Mouse (Mus musculus): Measurements from ENCODE around the gene Mgat4c.
"Not testable (repeated sequence)": the region's sequence is repeated elsewhere in the genome, so short reads cannot be mapped to it uniquely, and the experiment has no call there.

Gene Mgat4c

GRCm38 (mm10) chr10:102127340-102127739 is 446.1 kb downstream of the Mgat4c start:
- DNase-seq (ENCODE audit: low read depth, low spot score): no peak

DNA sequence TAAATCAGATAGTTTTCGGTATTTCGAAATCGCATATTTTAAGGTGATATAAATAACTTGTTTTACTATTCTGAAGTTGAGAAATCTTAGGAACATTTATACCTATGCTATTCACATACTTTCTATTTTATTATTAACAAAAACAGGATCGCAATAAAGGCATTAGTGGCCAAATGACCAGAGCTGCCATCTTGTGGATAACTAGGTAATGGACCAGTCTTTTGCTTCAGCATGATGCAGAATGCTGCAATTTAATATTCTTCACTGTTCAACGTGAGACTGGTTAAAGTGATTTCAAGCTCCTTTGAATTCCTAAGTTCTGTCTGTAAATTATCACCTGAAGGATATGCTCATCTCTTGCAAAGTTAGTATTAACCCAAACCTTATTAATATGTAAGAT is 473.6 kb downstream of the Mgat4c start:
- DNase-seq (ENCODE audit: low read depth, low spot score): no peak

DNA sequence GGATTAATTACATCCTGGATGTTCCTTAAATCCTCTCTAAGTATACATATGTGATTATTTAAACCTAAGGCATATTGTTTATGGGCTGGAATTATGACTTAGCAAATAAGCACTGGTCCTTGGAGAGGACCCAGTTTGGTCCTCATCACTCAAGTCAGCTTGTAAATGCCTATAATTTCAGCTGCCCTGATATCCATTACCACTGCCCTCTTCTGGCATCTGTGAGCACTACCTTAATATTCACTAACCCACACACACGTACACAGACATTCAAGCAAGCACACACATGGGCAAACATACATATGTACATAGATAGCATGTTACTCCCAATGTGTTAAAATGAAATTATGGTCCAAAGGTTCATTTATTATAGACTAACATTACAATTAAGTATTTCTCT is 474.6 kb downstream of the Mgat4c start:
- DNase-seq (ENCODE audit: low read depth, low spot score): no peak

- DNase-seq (ENCODE audit: low read depth, low spot score): no peak
Observed at GRCm38 (mm10) chr10:102158809-102159208, 477.5 kb downstream of the Mgat4c start.

- DNase-seq (ENCODE audit: low read depth, low spot score): no peak
Observed at GRCm38 (mm10) chr10:102184726-102185125, 503.4 kb downstream of the Mgat4c start.

GRCm38 (mm10) chr10:102191646-102192045 is 510.4 kb downstream of the Mgat4c start:
- no peak for DNase-seq (ENCODE audit: low read depth, low spot score)

GRCm38 (mm10) chr10:102196850-102197249 is 515.6 kb downstream of the Mgat4c start:
- no peak for DNase-seq (ENCODE audit: low read depth, low spot score)

- DNase-seq (ENCODE audit: low read depth, low spot score): no peak
Observed at GRCm38 (mm10) chr10:102238558-102239211, 557.4 kb downstream of the Mgat4c start.

DNA sequence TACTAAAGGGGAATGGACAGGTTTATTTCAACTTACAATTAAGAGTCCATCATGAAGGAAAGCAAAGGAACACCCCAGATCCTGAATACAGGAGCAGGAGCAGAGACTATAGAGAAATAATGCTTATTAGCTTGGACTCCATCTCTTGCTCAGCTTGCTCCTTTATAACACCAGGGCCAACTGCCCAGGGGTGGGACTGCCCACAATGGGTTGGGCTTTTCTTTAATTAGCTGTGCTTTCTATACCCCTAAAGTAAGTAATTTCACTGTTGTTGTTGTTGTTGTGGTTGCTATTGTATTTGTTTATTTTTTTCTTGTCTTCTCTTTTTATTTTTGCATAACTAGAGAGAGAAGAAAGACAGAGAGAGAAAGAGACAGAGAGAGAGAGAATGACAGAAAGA is 562.6 kb downstream of the Mgat4c start:
- no peak for DNase-seq (ENCODE audit: low read depth, low spot score)

- no peak for DNase-seq (ENCODE audit: low read depth, low spot score)
Observed at GRCm38 (mm10) chr10:102244601-102245000, 563.3 kb downstream of the Mgat4c start.

DNA sequence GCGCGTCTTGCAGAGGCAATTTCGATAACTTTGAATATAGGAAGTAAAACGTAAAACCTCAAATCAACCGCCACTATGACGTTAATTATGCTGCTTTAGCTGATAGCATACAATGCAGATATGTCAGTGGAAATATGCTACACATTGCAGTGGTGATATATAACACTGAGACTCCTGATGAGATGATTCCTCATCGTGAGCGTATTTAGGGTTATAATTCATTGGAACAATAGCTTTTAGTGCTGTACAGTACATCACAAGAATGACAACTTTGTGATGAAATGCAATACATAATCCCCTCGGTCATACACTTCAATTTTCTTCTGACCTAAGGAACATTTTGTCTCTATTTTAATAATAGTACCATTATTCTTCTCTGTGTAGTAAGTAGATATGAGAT is 564.0 kb downstream of the Mgat4c start:
- DNase-seq (ENCODE audit: low read depth, low spot score): no peak

DNA sequence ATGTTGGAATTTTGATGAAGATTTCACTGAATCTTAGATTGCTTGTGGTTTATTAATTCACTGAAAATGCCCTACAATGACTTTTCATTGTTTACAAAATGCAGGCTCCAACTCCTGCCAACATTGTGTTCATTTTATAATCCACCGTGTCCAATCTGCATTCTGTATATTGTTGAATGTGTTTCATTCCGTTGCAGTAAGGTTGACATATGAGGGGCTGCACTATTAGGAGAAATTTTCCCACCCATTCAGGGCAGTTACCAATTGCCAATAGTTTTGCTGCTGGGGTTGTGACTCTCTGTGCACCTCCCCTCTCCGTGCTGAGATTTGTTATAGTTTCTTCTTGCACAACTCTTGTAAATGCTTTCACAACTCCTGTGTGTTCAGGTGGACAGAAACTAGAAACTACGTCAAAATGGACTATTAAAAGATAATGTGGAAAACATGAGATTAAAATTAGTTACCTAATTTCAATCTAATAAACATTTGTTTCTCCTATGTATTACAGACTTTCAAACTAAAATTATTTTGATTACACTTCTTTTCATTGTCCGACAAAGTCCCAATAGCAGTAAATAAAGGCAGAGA is 627.7 kb downstream of the Mgat4c start:
- no peak for DNase-seq (ENCODE audit: low read depth, low spot score)

- no peak for DNase-seq (ENCODE audit: low read depth, low spot score)
Observed at GRCm38 (mm10) chr10:102365685-102366381, 684.5 kb downstream of the Mgat4c start.

DNA sequence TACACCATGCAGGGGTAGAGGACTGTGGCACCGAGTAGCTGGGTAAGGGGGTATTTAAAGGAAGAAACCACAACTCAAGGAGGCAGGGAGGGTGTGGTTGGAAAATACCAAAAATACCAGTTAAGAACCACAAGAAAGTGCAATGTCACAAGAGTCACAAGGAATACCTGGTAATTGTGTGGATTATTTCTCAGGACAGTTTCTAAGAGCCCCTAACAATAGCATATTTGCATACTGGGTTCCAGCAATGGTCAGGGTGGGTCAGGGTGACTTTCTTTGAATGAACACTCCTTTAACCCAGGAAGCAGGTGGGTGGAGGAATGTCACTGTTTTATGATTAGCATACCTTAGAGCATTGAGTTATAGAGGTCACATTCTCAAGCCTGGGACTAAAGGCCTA is 689.3 kb downstream of the Mgat4c start:
- DNase-seq (ENCODE audit: low read depth, low spot score): no peak

GRCm38 (mm10) chr10:102372111-102372510 is 690.8 kb downstream of the Mgat4c start:
- DNase-seq (ENCODE audit: low read depth, low spot score): no peak

DNA sequence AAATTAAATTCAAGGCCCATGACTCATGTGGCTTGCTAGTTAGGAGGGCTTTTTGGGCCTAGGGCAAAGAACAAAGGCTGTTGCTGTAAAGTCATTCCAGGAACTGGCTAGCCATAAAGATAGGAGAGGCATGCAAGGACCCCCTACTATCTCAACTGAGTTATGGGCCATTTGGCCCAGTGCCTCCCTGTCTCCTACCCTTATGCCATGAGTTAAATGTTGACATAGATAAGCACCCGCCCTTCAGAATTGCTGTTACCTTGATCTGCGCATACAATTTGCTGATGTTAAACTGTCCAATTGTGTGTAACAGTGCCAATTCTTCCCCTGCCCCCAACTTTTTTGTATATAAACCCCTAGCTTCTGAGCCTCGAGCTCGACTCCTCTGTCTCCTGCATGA is 692.8 kb downstream of the Mgat4c start:
- DNase-seq (ENCODE audit: low read depth, low spot score): no peak

- DNase-seq (ENCODE audit: low read depth, low spot score): no peak
Observed at GRCm38 (mm10) chr10:102377377-102377776, 696.1 kb downstream of the Mgat4c start.

DNA sequence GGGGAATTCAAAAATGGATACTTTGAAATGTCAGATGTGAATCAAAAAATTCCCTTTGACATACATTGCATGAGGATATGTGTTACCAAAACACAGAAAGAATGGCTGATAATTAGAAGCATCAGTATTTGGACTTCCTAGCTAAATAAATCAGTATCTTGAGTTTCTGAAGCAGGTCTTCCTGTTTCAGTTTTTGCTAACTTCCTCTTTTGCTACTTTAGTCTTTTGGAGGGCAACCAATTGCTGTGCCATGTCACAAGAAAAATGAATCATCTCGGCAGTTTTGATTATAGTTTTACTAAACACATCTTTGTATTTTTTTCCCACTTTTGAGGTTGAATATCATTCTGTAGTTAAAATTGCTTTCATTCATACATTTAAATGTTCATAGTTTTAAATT is 707.9 kb downstream of the Mgat4c start:
- no peak for DNase-seq (ENCODE audit: low read depth, low spot score)

- peak; percentile 8 for DNase-seq (ENCODE audit: low read depth, low spot score)
Observed at GRCm38 (mm10) chr10:102417654-102418272, 736.5 kb downstream of the Mgat4c start.

DNA sequence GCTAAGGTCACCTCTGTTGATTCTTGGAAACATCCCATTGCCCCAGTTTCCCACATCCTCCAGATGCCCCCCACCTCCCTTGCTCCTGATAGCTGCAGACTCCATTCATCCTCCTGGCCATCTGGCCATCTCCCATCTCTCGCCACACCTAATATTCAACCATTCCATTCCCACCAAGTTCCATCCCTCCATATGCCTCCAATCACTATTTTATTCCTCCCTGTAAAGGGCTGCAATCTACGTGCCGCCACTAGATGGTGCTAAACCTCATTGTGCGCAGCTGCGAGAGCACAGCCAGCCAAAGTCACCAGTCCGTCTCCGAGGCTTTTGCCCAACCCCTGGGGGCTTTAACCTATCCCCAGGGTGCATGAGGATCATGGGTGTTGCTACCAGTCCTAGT is 753.8 kb downstream of the Mgat4c start:
- not testable (repeated sequence) for DNase-seq (ENCODE audit: low read depth, low spot score)

DNA sequence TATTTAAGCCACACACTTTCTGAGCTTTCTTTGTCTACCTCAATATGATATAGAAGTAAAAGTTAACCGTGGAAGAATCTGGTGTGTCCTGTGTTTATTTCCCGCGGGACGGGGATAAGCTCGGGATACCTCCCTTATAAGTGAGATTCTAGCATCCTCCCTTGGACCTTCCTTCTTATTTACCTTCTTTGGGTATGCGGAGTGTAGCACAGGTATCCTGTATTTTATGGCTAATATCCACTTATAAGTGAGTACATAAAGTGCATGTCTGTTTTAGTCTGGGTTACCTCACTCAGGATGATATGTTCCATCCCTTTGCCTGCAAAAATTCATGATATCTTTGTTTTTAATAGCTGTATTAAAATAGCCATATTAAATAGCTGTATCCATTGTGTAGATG is 754.2 kb downstream of the Mgat4c start:
- DNase-seq (ENCODE audit: low read depth, low spot score): not testable (repeated sequence)
